Mouse (Mus musculus) naive thymus-derived CD4-positive, alpha-beta T cell, adult 2 months (primary cell): ENCODE results near the gene Scfd2.

Experiments
- DNase-seq: peaks from one replicate; pipeline ENCODE4 v3.0.0-alpha.2; 2011; ENCODE audit warnings: low read depth

Gene Scfd2

GRCm38 (mm10) chr5:74240926-74241680, 290.5 kb downstream of the Scfd2 start:
- DNase-seq: no peak

- DNase-seq: no peak
Measured at GRCm38 (mm10) chr5:74240298-74240697, 291.3 kb downstream of the Scfd2 start.

- no peak for DNase-seq
Measured at GRCm38 (mm10) chr5:74239369-74239768, 292.2 kb downstream of the Scfd2 start.

DNA sequence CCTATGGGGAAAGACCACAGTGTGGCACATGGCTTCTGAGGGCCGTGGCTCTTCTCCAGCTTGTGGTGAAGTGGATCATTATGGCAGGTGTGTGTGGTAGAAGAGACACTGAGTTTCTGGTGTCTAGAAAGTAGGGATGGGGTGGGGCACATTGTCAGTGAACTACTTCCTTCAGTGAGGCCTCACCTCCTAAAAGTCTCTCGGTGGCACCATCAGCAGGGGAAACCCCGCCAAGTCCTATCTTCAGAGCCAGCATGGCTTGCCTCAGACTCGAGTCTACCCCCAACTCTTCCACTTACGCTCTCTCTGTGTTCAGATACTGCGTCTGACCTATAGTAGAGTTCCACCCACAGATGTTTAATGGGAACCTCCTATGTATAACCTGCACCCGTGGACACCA, 297.8 kb downstream of the Scfd2 start:
- DNase-seq: peak; percentile 13

DNA sequence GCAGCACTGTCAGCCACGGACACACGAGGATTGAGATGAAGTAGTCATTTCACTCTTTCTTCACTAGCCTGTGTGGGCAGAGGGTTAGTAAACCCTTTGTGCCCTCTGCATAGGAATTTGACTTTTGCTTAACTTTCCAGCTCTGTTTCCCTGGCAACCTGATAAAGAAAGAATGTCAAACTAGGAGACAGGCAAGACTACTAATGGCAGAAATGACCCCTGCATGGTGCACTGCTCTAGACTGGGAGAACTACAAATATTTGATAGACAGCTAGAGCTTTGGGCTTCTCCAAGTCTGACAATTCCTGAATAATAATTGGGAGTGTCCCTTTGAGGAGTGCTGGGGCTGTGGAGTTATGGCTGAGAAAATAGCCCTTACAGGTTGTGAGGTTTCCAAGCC, 301.0 kb downstream of the Scfd2 start:
- no peak for DNase-seq

- no peak for DNase-seq
Measured at GRCm38 (mm10) chr5:74229775-74230413, 301.7 kb downstream of the Scfd2 start.

DNA sequence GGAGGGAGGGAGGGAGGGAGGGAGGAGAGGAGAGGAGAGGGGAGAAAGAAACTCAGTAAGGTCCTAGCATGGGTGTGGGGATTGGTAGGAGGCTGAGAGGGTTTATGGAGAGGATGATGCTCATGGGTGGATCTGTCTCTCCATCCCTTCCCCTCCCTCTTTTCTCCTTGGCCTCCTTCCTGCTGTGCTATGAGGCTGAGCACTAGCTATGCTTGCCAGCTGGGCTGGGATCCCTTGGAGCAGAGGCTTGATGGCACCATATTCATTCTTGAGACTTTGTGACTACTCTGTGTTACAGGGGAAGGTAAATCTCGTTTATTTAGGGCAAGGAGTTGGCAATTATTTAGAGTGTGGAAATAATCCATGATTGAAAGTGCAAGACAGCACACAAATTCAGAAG, 302.6 kb downstream of the Scfd2 start:
- no peak for DNase-seq

DNA sequence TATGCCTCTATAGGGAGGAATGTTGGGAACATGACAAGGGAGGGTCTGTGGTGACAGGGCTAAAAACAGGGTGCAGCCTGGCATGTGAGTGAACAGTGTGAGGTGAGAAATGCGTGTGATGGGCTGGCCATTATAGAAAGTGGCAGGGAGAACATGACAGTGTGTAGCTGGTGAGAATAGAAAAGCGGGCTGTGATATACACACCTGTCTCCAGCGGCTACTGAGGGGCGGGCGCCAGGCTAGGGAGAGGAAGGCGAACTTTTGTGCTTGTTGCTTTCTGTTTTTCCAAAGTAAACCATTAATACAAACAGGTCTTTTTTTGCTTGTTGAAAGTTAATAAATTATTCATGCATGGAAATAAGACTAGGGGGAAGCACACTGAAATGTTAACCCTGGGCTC, 304.2 kb downstream of the Scfd2 start:
- DNase-seq: no peak

GRCm38 (mm10) chr5:74226183-74226582, 305.4 kb downstream of the Scfd2 start:
- no peak for DNase-seq

DNA sequence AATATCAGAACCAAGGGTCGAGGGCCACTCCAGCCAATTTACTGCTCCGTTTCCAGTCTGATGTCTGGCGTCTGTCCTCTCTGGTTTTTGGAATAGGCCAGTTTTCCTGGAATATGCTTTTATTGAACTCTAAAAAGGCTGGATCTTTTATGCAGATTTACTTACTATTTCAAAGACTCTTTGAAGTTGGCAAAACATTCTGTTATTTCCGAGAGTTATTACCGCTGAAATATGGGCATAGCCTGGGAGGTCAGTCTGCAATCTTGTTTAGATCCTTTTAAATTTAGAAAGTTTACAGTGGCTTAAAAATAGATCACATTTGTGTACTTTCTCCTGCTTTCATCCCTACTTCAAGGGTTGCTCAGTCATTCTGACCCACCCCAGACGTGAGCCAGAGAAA, 307.1 kb downstream of the Scfd2 start:
- no peak for DNase-seq

GRCm38 (mm10) chr5:74222626-74223025, 308.9 kb downstream of the Scfd2 start:
- no peak for DNase-seq

DNA sequence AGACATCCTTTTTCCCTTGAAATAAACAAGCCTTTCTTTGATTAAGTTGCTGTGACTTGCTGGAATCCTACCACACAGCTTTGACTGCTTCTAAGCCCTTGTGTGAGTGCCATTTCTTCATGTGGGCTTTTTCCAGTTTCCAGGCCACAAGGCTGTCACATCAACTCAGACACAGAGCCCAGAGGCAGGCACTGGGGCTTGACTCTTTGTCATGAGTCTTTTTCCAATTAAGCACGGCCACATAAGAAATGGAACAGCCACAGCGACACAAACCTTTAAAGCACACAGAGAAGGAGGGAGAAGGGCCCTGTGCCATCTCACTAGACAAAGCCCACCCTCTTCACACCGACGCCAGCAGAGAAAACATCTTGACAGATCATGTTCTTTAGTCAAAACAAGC, 313.0 kb downstream of the Scfd2 start:
- DNase-seq: no peak

DNA sequence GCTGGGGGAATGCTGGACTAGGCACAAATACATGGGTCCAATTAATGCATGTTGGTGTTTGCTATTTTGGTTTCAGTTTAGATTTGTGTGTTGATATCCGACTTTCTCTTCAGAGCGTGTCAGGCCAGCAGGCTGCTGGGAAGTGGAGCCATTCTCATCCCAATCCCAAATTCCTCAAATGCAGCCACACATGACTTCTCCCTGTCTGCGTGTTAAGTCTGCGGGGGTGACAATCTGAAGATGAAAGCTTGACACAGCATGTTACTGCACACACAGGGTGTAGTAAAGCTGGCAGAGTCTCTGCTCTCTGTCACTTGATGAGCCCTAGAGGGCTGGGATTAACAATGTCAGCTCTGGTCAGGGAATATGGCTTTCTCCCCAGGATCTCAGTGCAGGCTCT, 316.4 kb downstream of the Scfd2 start:
- no peak for DNase-seq

- no peak for DNase-seq
Measured at GRCm38 (mm10) chr5:74214501-74215110, 317.0 kb downstream of the Scfd2 start.

DNA sequence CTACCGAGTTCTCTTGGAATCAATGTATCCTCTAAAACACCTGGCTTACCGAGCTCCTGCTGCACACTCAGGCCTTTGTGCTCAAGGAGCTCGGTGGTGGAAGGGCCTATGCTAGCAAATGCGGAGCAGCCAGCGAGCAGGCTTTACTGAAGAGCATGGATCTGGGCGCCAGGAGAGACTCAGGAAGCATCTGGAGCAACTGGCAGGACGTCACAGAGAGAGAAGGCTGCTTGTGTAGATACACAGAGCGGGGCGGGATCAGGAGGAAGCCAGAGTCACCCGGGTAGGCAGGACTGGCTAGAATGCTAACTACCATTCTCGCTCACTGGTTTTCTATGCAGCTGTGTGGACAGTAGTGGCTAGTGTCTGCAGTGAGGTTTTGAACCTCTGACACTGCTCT, 320.2 kb downstream of the Scfd2 start:
- DNase-seq: no peak

DNA sequence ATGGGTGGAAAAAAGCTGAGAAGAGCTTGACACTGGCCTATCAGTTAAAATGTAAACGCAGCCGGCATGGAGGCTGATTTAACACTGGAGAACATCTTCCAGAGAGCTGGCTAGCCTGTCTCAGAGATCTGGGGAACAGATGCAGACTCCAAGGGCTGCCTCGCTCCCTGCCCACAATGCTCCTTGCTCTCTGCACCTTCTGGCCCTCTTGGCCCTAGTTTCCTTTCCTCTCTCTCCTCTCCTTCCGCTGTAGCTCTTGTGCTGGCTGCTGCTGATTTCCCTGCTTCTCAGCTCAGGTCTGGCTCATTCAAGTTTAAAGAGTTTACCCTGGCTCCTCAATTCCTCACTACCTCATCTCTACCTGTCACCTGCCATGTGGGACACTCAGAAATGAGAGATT, 321.9 kb downstream of the Scfd2 start:
- no peak for DNase-seq

DNA sequence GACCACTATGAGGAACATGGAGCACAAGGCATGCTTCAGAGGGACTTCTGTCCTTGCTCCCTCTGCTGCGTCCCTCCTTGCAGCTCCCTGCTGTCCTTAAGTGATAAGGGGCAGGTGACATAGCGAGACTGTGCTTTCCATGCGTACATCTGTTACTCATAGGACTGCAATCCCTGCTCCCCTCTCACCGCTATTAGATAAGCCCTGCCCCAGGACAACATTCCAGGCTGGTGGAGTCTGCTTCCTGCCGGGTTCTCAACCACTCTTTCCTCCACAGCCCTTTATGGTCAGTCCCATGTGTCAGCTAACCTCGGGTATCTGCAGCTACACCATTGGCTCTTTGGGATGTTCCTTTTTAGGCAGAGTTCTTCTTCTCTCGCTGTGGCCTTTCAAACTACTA, 323.1 kb downstream of the Scfd2 start:
- no peak for DNase-seq

GRCm38 (mm10) chr5:74207209-74207608, 324.4 kb downstream of the Scfd2 start:
- DNase-seq: no peak

DNA sequence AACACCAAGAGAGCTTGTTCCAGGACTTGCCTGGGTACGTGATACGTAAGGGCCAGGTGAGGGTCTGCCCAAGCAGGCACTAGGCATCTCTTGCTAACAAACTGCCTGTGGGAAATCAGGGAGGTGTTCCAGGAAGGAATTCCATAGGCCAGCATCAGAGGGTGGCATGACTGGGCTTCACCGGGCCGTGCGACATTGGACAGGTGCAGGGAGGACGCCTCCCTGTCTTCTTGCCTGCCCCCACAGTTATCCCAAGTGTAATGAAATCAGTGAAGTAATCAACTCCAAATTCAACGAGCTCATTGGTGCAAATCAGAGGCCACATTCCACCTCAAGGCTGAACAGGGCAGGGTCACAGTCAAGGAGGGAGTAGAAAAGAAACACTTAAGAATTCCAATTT, 324.9 kb downstream of the Scfd2 start:
- no peak for DNase-seq

GRCm38 (mm10) chr5:74206038-74206437, 325.5 kb downstream of the Scfd2 start:
- no peak for DNase-seq

- DNase-seq: no peak
Measured at GRCm38 (mm10) chr5:74205509-74205908, 326.1 kb downstream of the Scfd2 start.

DNA sequence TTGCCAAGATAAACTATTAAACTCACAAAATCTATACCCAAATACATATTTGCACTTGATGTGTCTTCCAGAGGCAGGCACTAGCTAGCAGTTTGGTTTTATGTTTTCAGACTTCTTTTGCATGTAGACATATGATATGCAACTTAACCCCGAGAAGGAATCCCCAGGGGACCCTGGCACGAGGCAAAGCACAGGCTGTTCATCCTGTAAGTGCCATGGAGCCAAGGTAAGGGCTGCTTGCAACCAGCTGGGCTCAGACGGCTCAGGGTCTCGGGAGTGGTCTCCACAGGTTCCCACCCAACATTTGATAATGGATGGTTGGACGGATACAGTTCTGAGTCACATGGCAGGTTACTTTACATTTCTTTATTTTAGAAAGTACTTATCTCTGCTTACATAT, 327.1 kb downstream of the Scfd2 start:
- DNase-seq: no peak

DNA sequence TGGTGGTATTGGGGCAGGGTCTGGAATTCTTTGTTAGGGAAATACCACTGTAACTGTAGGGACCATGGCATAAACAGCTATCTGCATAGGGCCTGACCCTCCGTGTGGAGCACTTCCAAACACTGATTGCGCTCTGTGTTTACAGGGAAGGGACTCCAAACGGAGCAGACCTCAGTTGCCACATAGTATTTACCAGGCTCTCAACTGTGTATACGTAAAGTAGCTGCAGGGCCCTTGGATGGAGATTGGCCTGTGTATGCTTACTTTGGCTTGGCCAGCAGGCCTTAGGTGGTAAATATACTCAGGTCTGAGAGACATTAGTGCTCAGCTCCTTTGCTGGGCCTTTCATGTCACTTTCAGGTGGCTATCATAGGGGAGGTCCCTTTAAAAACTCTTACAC, 329.0 kb downstream of the Scfd2 start:
- DNase-seq: no peak
